Comparison of ENCODE assay signal across 8 mouse cellular contexts in genomic region chr3:34691703-34692393, GRCm38 (mm10). TPM values are rescaled to one million over a fixed set of nuclear protein-coding genes. Genes with fewer than 3 reads are reported as not detected.
DNase-seq lines count a peak whose midpoint lies in the region; ATAC-seq lines count a peak whose summit lies in the region.
"Had no signal": no experiment of that assay in that cellular context is flagged by ENCODE, and none has a peak within 500 bp of the region (broad histone marks: within the 10 kb centered on the region; RNA-seq: fewer than 3 reads in every experiment).

No protein-coding gene starts in this region.

- no peaks in the 10 kb centered on the region for H3K9me3 ChIP-seq in forebrain, embryonic 15.5 days
- H3K9me3 ChIP-seq in limb, embryonic 13.5 days = no peaks in the 10 kb centered on the region
- H3K9me3 ChIP-seq in stomach, embryonic 16.5 days (replicated peaks; ENCODE audit: control insufficient read depth, low read length) = no peaks in the 10 kb centered on the region

- peaks cover 17% of the 10 kb centered on the region for H3K4me1 ChIP-seq in forebrain, embryonic 15.5 days
- 0 out of 2 replicates have a peak, but pooled peaks cover 7% of the 10 kb centered on the region for H3K4me1 ChIP-seq in limb, embryonic 13.5 days
- H3K4me1 ChIP-seq in stomach, embryonic 16.5 days (ENCODE audit: control insufficient read depth, insufficient read depth, low read length) = no peaks in the 10 kb centered on the region

- H3K9ac ChIP-seq in forebrain, embryonic 15.5 days (replicated peaks) = peak overlapping the region; percentile 39
- H3K9ac ChIP-seq in limb, embryonic 13.5 days = peak overlapping the region; percentile 62
- H3K9ac ChIP-seq in stomach, embryonic 16.5 days (ENCODE audit: low read length) = peak overlapping the region; percentile 63

- H3K27ac ChIP-seq in forebrain, embryonic 15.5 days (replicated peaks) = peak overlapping the region; percentile 13
- H3K27ac ChIP-seq in limb, embryonic 13.5 days = no peak overlapping the region
- no peak overlapping the region for H3K27ac ChIP-seq in stomach, embryonic 16.5 days (ENCODE audit: low read length)

- H3K4me2 ChIP-seq in forebrain, embryonic 15.5 days (replicated peaks) = peak overlapping the region; percentile 52
- H3K4me2 ChIP-seq in limb, embryonic 13.5 days (replicated peaks) = peak overlapping the region; percentile 60
- H3K4me2 ChIP-seq in stomach, embryonic 16.5 days (ENCODE audit: low read depth, low read length) = peak overlapping the region; percentile 54

- H3K4me3 ChIP-seq in forebrain, embryonic 15.5 days = peak overlapping the region; percentile 29
- H3K4me3 ChIP-seq in limb, embryonic 13.5 days = peak overlapping the region; percentile 31
- peak overlapping the region; percentile 34 for H3K4me3 ChIP-seq in stomach, embryonic 16.5 days (replicated peaks; ENCODE audit: low read length)

- no peaks in the 10 kb centered on the region for H3K36me3 ChIP-seq in forebrain, embryonic 15.5 days
- no peaks in the 10 kb centered on the region for H3K36me3 ChIP-seq in limb, embryonic 13.5 days
- H3K36me3 ChIP-seq in stomach, embryonic 16.5 days (ENCODE audit: control insufficient read depth, insufficient read depth, low read length) = no peaks in the 10 kb centered on the region

- 6% methylated on average over 20 of the region's 20 CpGs for WGBS in forebrain, embryonic 15.5 days
- 11% methylated on average over 20 of the region's 20 CpGs for WGBS in limb, embryonic 13.5 days
- WGBS in stomach, embryonic 16.5 days = 20% methylated on average over 20 of the region's 20 CpGs

- H3K27me3 ChIP-seq in forebrain, embryonic 15.5 days = no peaks in the 10 kb centered on the region
- no peaks in the 10 kb centered on the region for H3K27me3 ChIP-seq in limb, embryonic 13.5 days
- no peaks in the 10 kb centered on the region for H3K27me3 ChIP-seq in stomach, embryonic 16.5 days (ENCODE audit: control insufficient read depth, insufficient read depth, low read length)

- peak; percentile 74 for ATAC-seq in forebrain, embryonic 15.5 days (replicated peaks)
- ATAC-seq in limb, embryonic 13.5 days (ENCODE audit: low FRiP score, low read depth) = peak; percentile 84
- ATAC-seq in stomach, embryonic 16.5 days (ENCODE audit: insufficient read depth, low FRiP score) = no peak

- DNase-seq in layer of hippocampus, postnatal 14 days (ENCODE audit: low spot score in 2 of 2) = peak; percentile 35 to 46
- DNase-seq in layer of hippocampus, adult 18-20 months (ENCODE audit: low spot score in 2 of 2) = no peak
- DNase-seq in embryo, embryonic 11 days = peak; percentile 78
- DNase-seq in kidney, postnatal 25 days = no peak

RNA-seq across cellular contexts. Expression of gene Sox2, which starts 41.6 kb away (rescaled TPM):
- total RNA-seq in layer of hippocampus, postnatal 14 days (2021) = 10 to 100 TPM; 48.1 to 50.1 TPM
- 10 to 100 TPM; 41.6 to 53.0 TPM for total RNA-seq in layer of hippocampus, adult 18-20 months (2021)
- polyA plus RNA-seq in forebrain, embryonic 15.5 days (2015; fragmentation: Nextera tagmentation; extraction: Ambion mirVana) = 39.7 and 42.3 TPM in 2 replicates
- polyA plus RNA-seq in limb, embryonic 13.5 days (2015; fragmentation: Nextera tagmentation; extraction: Ambion mirVana) = 0.29 and 0.47 TPM in 2 replicates
- 7.7 and 8.6 TPM in 2 replicates for polyA plus RNA-seq in stomach, embryonic 16.5 days (2015; fragmentation: Nextera tagmentation; extraction: Ambion mirVana)
- polyA plus RNA-seq: liver, embryonic 16.5 days had no signal

Comparison
In these comparisons a context has a peak if more than half of its experiments do, and no peak if none do; other contexts are left out.
1. DNase-seq: peak in layer of hippocampus, postnatal 14 days (2 of 2) and embryo, embryonic 11 days (single experiment); none in layer of hippocampus, adult 18-20 months (0 of 2) and kidney, postnatal 25 days (0 of 2).
2. Peak in every context shown above with its lines, with median percentiles within 50 percentile points of each other: H3K4me2 ChIP-seq, H3K4me3 ChIP-seq and H3K9ac ChIP-seq.